25 mouse cellular contexts compared by ENCODE assay signal in genomic region chr19:46094144-46094543, GRCm38 (mm10). TPM values are rescaled to one million over a fixed set of nuclear protein-coding genes. Genes with fewer than 3 reads are reported as not detected.
DNase-seq lines count a peak whose midpoint lies in the region; ATAC-seq and TF ChIP-seq lines count a peak whose summit lies in the region.
"Had no signal": no experiment of that assay in that cellular context is flagged by ENCODE, and none has a peak within 500 bp of the region (broad histone marks: within the 10 kb centered on the region; RNA-seq: fewer than 3 reads in every experiment).

No protein-coding gene starts in this region.

- H3K4me3 ChIP-seq in heart, embryonic 10.5 days = no peak overlapping the region
- no peak overlapping the region for H3K4me3 ChIP-seq in heart, adult 2 months
- no peak overlapping the region for H3K4me3 ChIP-seq in ES-E14 (ENCODE audit: insufficient read depth in 1 of 2, low read depth in 1 of 2, low read length in 2 of 2, poor library complexity in 1 of 2, severe bottlenecking in 1 of 2)
- no peak overlapping the region for H3K4me3 ChIP-seq in stomach, postnatal 0 days (ENCODE audit: low read depth, low read length)
- H3K4me3 ChIP-seq: embryonic facial prominence, embryonic 13.5 days; embryonic facial prominence, embryonic 15.5 days; erythroblast, embryonic 14.5 days; forebrain, embryonic 10.5 days; forebrain, embryonic 12.5 days had no signal

- intact Hi-C loops in heart, adult 2 months (cut with DNase I) = no loop called here

- DNase-seq in heart, embryonic 10.5 days (ENCODE audit: low spot score) = peak; percentile 33
- DNase-seq in heart, adult 2 months = no peak
- no peak for DNase-seq in ES-E14 (ENCODE audit: low read depth, low spot score)
- peak; percentile 74 for DNase-seq in R1 (ENCODE audit: low read depth, low spot score)
- DNase-seq in stomach, postnatal 0 days (ENCODE audit: low spot score) = no peak
- no peak for DNase-seq in embryo, embryonic 9.5 days (ENCODE audit: extremely low spot score)
- DNase-seq: adrenal gland, adult 2 months; adrenal gland, postnatal 10 days; adrenal gland, postnatal 25 days; cerebellum, adult 11-12 months; cerebellum, adult 2 months; cerebellum, adult 9-10 months; cerebellum, postnatal 10 days; cerebellum, postnatal 25 days had no signal

- H3K4me2 ChIP-seq in stomach, postnatal 0 days (replicated peaks; ENCODE audit: low read depth) = no peak overlapping the region
- H3K4me2 ChIP-seq: embryonic facial prominence, embryonic 13.5 days; embryonic facial prominence, embryonic 15.5 days; forebrain, embryonic 12.5 days had no signal

- no peak for TF ChIP-seq CTCF in heart, adult 2 months (IDR thresholded peaks at IDR 0.05)
- no peak for TF ChIP-seq CTCF in stomach, postnatal 0 days (IDR thresholded peaks at IDR 0.05; ENCODE audit: low read depth)

- whole genome bisulfite sequencing in heart, embryonic 10.5 days = 86% methylated on average over 2 of the region's 2 CpGs
- WGBS in heart, adult 2 months = 100% methylated on average over 2 of the region's 2 CpGs
- WGBS in stomach, postnatal 0 days = 98% methylated on average over 2 of the region's 2 CpGs

- no peak for ATAC-seq in stomach, postnatal 0 days (ENCODE audit: low FRiP score, low TSS enrichment)
- ATAC-seq: forebrain, embryonic 14.5 days; forebrain, embryonic 16.5 days; Patski had no signal

- H3K9me3 ChIP-seq in heart, embryonic 10.5 days = no peaks in the 10 kb centered on the region
- no peaks in the 10 kb centered on the region for H3K9me3 ChIP-seq in ES-E14 (ENCODE audit: control insufficient read depth, insufficient read depth, low read depth, low read length)
- H3K9me3 ChIP-seq in stomach, postnatal 0 days (ENCODE audit: control insufficient read depth, low read length) = no peaks in the 10 kb centered on the region
- H3K9me3 ChIP-seq: embryonic facial prominence, embryonic 13.5 days; embryonic facial prominence, embryonic 15.5 days; forebrain, embryonic 10.5 days; forebrain, embryonic 12.5 days had no signal

- TF ChIP-seq EP300 in heart, adult 2 months (IDR thresholded peaks at IDR 0.05; ENCODE audit: insufficient read depth, low read depth, low read length) = no peak
- TF ChIP-seq EP300 in stomach, postnatal 0 days (optimal IDR thresholded peaks at IDR 0.05) = no peak

- no peaks in the 10 kb centered on the region for H3K36me3 ChIP-seq in heart, embryonic 10.5 days
- no peaks in the 10 kb centered on the region for H3K36me3 ChIP-seq in heart, adult 2 months (ENCODE audit: control insufficient read depth, insufficient read depth, low read length)
- H3K36me3 ChIP-seq in ES-E14 (ENCODE audit: control insufficient read depth, insufficient read depth, low read length, poor library complexity, severe bottlenecking) = no peaks in the 10 kb centered on the region
- H3K36me3 ChIP-seq in stomach, postnatal 0 days (ENCODE audit: control insufficient read depth, insufficient read depth, low read length) = no peaks in the 10 kb centered on the region
- H3K36me3 ChIP-seq: embryonic facial prominence, embryonic 13.5 days; embryonic facial prominence, embryonic 15.5 days; forebrain, embryonic 10.5 days; forebrain, embryonic 12.5 days had no signal

- no peaks in the 10 kb centered on the region for H3K79me2 ChIP-seq in heart, adult 2 months (replicated peaks; ENCODE audit: control insufficient read depth, insufficient read depth, low read length)

- no peak overlapping the region for H3K27ac ChIP-seq in heart, embryonic 10.5 days
- H3K27ac ChIP-seq in heart, adult 2 months = no peak overlapping the region
- no peak overlapping the region for H3K27ac ChIP-seq in ES-E14 (ENCODE audit: insufficient read depth, low read depth, low read length, poor library complexity, severe bottlenecking)
- no peak overlapping the region for H3K27ac ChIP-seq in stomach, postnatal 0 days (replicated peaks)
- H3K27ac ChIP-seq: embryonic facial prominence, embryonic 13.5 days; embryonic facial prominence, embryonic 15.5 days; forebrain, embryonic 10.5 days; forebrain, embryonic 12.5 days had no signal

- H3K27me3 ChIP-seq in heart, embryonic 10.5 days (ENCODE audit: insufficient read depth, poor library complexity, severe bottlenecking) = no peaks in the 10 kb centered on the region
- no peaks in the 10 kb centered on the region for H3K27me3 ChIP-seq in heart, adult 2 months (ENCODE audit: control insufficient read depth, insufficient read depth, low read length)
- no peaks in the 10 kb centered on the region for H3K27me3 ChIP-seq in stomach, postnatal 0 days (ENCODE audit: control insufficient read depth, insufficient read depth, low read length)
- H3K27me3 ChIP-seq: embryonic facial prominence, embryonic 13.5 days; embryonic facial prominence, embryonic 15.5 days; forebrain, embryonic 12.5 days had no signal

- no peaks in the 10 kb centered on the region for H3K4me1 ChIP-seq in heart, embryonic 10.5 days
- no peaks in the 10 kb centered on the region for H3K4me1 ChIP-seq in heart, adult 2 months (ENCODE audit: control insufficient read depth, insufficient read depth, low read length)
- 0 out of 4 replicates have a peak, but pooled peaks cover 0 to under 1% of the 10 kb centered on the region in 2 experiments for H3K4me1 ChIP-seq in ES-E14 (ENCODE audit: control insufficient read depth in 2 of 2, insufficient read depth in 2 of 2, low read length in 2 of 2, poor library complexity in 1 of 2)
- no peaks in the 10 kb centered on the region for H3K4me1 ChIP-seq in stomach, postnatal 0 days (replicated peaks; ENCODE audit: control insufficient read depth, insufficient read depth)
- H3K4me1 ChIP-seq: embryonic facial prominence, embryonic 13.5 days; embryonic facial prominence, embryonic 15.5 days; forebrain, embryonic 10.5 days; forebrain, embryonic 12.5 days had no signal

- in situ Hi-C loops in ES-E14 (cut with MboI; ENCODE audit: low sequenced_read_pairs in 2 of 2, unreplicated experiment in 2 of 2) = no loop called here

- no peak for TF ChIP-seq POLR2A in heart, adult 2 months (IDR thresholded peaks at IDR 0.05; ENCODE audit: insufficient read depth, low read depth, low read length)

- H3K9ac ChIP-seq in heart, adult 2 months (ENCODE audit: low read depth, low read length) = no peak overlapping the region
- no peak overlapping the region for H3K9ac ChIP-seq in ES-E14 (ENCODE audit: insufficient read depth, low read depth, low read length, poor library complexity, severe bottlenecking)
- no peak overlapping the region for H3K9ac ChIP-seq in stomach, postnatal 0 days (ENCODE audit: low read length)
- H3K9ac ChIP-seq: embryonic facial prominence, embryonic 13.5 days; embryonic facial prominence, embryonic 15.5 days; forebrain, embryonic 12.5 days had no signal

TF ChIP-seq in ES-E14, 5 proteins besides CTCF, POLR2A, EP300 and RAD21:
- TF ChIP-seq ZNF384 (IDR thresholded peaks at IDR 0.05; ENCODE audit: low read depth, low read length) = peak; percentile 58; the same call in 1 of the 2 replicates
- no peak for TF ChIP-seq HCFC1 (IDR thresholded peaks at IDR 0.05; ENCODE audit: borderline replicate concordance, insufficient read depth, low read length)
- no peak for TF ChIP-seq MAFK (IDR thresholded peaks at IDR 0.05; ENCODE audit: insufficient read depth, low read depth, low read length)
- TF ChIP-seq CHD2 (IDR thresholded peaks at IDR 0.05; ENCODE audit: low read depth, low read length) = no peak
TF ChIP-seq in ES-E14: peak in this region for 1.

RNA-seq across cellular contexts. Expression of gene Nolc1, which starts 18.5 kb away (rescaled TPM):
- polyA plus RNA-seq in heart, embryonic 10.5 days (2016; fragmentation: Nextera tagmentation; extraction: Ambion mirVana) = 80.2 and 117 TPM in 2 replicates
- 10 to 100 TPM; 19.1 to 21.1 TPM for total RNA-seq in heart, adult 2 months (2021)
- polyA plus RNA-seq in heart, adult 2 months (2012; rRNA removed) = 6.5 and 7.8 TPM in 2 replicates
- 134 and 140 TPM in 2 replicates for total RNA-seq in ES-E14 (2012; rRNA removed)
- 36.1 and 36.5 TPM in 2 replicates for polyA plus RNA-seq in stomach, postnatal 0 days (2015; fragmentation: Nextera tagmentation; extraction: Ambion mirVana)

RNA-seq across cellular contexts. Expression of gene Elovl3, which starts 37.6 kb away (rescaled TPM):
- polyA plus RNA-seq in heart, embryonic 10.5 days (2016; fragmentation: Nextera tagmentation; extraction: Ambion mirVana) = 0.10 TPM in 1 of 2 replicates, not detected in the other
- total RNA-seq in heart, adult 2 months (2021) = under 1 TPM; 0.27 to 0.55 TPM
- polyA plus RNA-seq in heart, adult 2 months (2012; rRNA removed) = 0.31 and 1.6 TPM in 2 replicates
- 0.16 and 0.22 TPM in 2 replicates for total RNA-seq in ES-E14 (2012; rRNA removed)
- 0.05 TPM in 1 of 2 replicates, not detected in the other for polyA plus RNA-seq in stomach, postnatal 0 days (2015; fragmentation: Nextera tagmentation; extraction: Ambion mirVana)
- polyA plus RNA-seq: brain, embryonic 14.5 days; cerebellum, adult 2 months; cortical plate, adult 2 months; erythroblast, embryonic 14.5 days; forebrain, embryonic 12.5 days; forebrain, embryonic 14.5 days; forebrain, embryonic 16.5 days; frontal cortex, adult 2 months; Patski had no signal

RNA-seq across cellular contexts. Expression of gene Ldb1, which starts 49.1 kb away (rescaled TPM):
- polyA plus RNA-seq in heart, embryonic 10.5 days (2016; fragmentation: Nextera tagmentation; extraction: Ambion mirVana) = 62.2 and 79.7 TPM in 2 replicates
- total RNA-seq in heart, adult 2 months (2021) = 10 to 100 TPM; 39.2 to 46.3 TPM
- 94.1 and 96.3 TPM in 2 replicates for polyA plus RNA-seq in heart, adult 2 months (2012; rRNA removed)
- 123 and 207 TPM in 2 replicates for total RNA-seq in ES-E14 (2012; rRNA removed)
- 50.1 and 54.9 TPM in 2 replicates for polyA plus RNA-seq in stomach, postnatal 0 days (2015; fragmentation: Nextera tagmentation; extraction: Ambion mirVana)

RNA-seq across cellular contexts. Expression of gene Pprc1, which starts 49.5 kb away (rescaled TPM):
- 38.9 and 50.2 TPM in 2 replicates for polyA plus RNA-seq in heart, embryonic 10.5 days (2016; fragmentation: Nextera tagmentation; extraction: Ambion mirVana)
- total RNA-seq in heart, adult 2 months (2021) = 10 to 100 TPM; 15.0 to 18.3 TPM
- polyA plus RNA-seq in heart, adult 2 months (2012; rRNA removed) = 11.7 and 15.4 TPM in 2 replicates
- total RNA-seq in ES-E14 (2012; rRNA removed) = 68.4 and 75.1 TPM in 2 replicates
- 8.6 and 10.7 TPM in 2 replicates for polyA plus RNA-seq in stomach, postnatal 0 days (2015; fragmentation: Nextera tagmentation; extraction: Ambion mirVana)

RNA-seq across cellular contexts. Expression of gene Pitx3, which starts 54.0 kb away (rescaled TPM):
- 0.87 and 0.89 TPM in 2 replicates for polyA plus RNA-seq in heart, embryonic 10.5 days (2016; fragmentation: Nextera tagmentation; extraction: Ambion mirVana)
- total RNA-seq in heart, adult 2 months (2021) = 1 to 10 TPM; 1.2 to 1.8 TPM
- polyA plus RNA-seq in heart, adult 2 months (2012; rRNA removed) = 0.39 and 0.82 TPM in 2 replicates
- total RNA-seq in ES-E14 (2012; rRNA removed) = 0.18 TPM in 1 of 2 replicates, not detected in the other
- polyA plus RNA-seq in stomach, postnatal 0 days (2015; fragmentation: Nextera tagmentation; extraction: Ambion mirVana) = 0.13 and 0.22 TPM in 2 replicates
- total RNA-seq: adrenal gland, adult 2 months; adrenal gland, postnatal 25 days had no signal
- polyA plus RNA-seq: adrenal gland, adult 2 months; erythroblast, embryonic 14.5 days; forebrain, embryonic 14.5 days; forebrain, embryonic 16.5 days; Patski had no signal

Comparison
In these comparisons a context has a peak if more than half of its experiments do, and no peak if none do; other contexts are left out.
1. DNase-seq: peak in heart, embryonic 10.5 days (single experiment) and R1 (single experiment); none in heart, adult 2 months (0 of 2), ES-E14 (single experiment), stomach, postnatal 0 days (single experiment) and embryo, embryonic 9.5 days (single experiment).